Mouse (Mus musculus) frontal cortex, postnatal 14 days (tissue): Measurements from ENCODE around the gene Smg7.

ENCODE experiments used
- DNase-seq, 2 experiments: peaks; one replicate each; pipeline ENCODE4 v3.0.0; 2022; ENCODE audit warnings: low spot score in 2 of 2

Gene Smg7

GRCm38 (mm10) chr1:152840343-152840742 lies 62.1 kb downstream of the Smg7 start:
- no peak for DNase-seq

DNA sequence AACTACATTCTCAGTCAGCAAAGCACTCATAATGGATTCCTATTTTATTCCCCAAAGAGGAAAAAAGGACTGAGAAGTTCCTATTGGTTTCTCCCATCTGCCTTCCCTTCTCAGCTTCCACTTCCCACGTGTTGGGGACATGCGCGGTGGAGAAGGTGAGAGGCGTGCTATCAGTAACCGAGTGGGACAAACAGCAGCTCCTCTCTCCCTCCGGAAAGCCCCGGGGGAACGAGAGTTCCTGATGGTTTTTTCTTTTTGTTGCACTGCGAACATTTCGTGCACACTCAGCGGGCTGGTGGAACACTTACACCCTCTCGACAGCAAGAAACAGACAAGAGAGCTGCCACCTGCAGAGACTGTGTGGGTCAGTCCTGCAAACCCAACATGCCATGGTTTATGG lies 63.6 kb downstream of the Smg7 start:
- DNase-seq = no peak

DNA sequence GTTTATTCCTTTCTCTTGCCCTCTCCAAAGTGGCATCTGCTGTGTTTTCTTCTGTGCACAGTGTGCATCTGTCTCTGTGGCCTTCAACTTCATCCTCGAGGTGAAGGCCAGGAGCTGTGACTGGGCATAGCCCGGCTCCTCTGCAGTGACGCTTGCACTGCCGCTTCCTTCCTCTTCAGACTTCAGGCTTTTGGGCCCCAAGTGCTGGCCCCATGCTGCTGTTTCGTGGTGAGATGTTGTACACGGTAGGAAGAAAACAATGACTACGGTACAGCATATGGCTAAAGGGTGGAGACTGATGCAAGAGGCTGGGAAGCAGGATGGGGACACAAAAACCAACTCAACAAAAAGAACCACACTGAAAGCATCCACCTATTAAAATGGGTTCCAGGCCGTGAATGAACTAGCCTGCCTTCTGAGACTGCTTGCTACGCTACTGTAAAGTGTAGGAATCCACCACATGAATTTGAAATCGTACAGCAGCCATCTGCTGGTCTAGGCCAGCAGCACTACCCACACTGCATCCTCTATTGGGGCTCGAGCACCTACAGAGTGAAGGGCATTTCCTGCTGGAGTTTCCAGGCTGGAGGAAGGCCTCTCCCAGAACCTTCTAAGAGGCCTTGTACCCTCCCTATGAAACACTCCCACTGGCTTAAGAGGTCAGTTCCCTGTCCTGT lies 64.3 kb downstream of the Smg7 start:
- DNase-seq = no peak

GRCm38 (mm10) chr1:152835061-152835460 lies 67.4 kb downstream of the Smg7 start:
- DNase-seq = no peak

- no peak for DNase-seq
These were observed 70.1 kb downstream of the Smg7 start for GRCm38 (mm10) chr1:152832316-152832715.

DNA sequence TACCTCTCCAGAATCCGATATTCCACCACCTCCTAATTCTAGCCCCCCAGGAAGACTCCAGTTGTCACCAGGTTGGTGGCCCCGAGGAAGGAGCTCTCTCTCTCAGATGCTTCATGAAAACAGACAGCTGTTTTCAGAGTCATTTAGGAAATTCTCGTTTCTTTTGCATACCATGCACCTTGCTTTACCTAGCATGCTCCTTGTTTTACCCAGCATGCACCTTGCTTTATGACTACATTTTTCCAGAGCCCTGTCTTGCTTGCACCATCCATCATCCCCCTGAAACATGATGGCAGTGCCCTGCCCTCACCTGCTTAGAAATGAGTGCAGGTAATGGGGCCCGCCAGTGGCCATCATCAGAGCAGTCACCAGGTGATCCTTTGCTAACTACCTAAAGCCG lies 70.8 kb downstream of the Smg7 start:
- no peak for DNase-seq

DNA sequence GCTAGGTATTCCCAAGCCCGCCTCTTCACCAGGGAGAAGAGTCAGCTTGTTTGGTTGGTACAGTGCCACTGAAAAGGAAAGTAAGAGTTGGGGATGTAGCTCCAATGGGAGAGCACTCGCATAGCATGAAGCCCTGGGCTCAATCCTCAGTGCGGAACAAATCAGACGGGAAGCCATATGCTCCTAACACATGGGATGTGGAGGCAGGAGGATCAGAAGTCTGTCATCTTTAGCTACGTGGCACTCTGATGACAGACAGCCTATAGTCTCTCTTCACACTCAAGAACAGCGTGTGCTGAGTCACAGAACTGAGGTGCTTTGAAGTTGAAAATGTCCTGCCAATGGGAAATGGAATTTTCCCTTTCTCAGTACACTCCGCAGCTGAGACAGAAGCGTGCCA lies 71.4 kb downstream of the Smg7 start:
- DNase-seq = no peak

- DNase-seq = no peak
These were observed 72.4 kb downstream of the Smg7 start for GRCm38 (mm10) chr1:152830054-152830453.

DNA sequence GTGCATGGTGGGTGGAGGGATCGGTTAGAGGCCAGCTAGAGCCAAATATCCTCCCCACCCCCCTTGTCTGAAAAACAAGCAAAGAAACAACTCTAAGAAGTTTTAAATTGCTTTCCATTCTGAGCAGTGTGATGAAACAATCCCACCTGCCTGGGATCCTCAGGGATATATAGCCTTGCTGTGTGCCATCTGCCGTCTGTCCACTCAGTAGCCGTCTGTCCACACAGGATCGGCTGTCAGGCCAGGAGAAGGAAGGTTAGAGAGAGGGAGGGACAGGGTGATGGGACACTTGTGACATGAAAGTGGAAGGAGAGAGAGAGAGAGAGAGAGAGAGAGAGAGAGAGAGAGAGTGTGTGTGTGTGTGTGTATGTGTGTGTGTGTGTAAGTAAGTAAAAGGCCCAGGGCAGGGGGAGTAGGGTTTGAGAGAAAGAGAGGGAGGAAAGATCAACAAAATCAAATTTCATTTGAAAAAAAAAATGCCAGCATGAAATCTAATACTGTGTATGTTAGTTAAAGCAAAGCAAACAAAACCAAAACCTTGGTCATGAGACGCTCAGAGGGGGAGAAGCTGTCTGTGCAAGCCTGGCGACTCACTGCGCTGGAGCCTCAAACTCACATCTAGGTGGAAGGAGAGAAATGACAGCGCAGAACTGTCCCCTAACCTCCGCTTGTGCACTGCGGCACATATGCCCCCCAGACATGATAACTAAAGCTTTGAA lies 73.7 kb downstream of the Smg7 start:
- DNase-seq = no peak

- DNase-seq = no peak
These were observed 74.3 kb downstream of the Smg7 start for GRCm38 (mm10) chr1:152828168-152828567.

DNA sequence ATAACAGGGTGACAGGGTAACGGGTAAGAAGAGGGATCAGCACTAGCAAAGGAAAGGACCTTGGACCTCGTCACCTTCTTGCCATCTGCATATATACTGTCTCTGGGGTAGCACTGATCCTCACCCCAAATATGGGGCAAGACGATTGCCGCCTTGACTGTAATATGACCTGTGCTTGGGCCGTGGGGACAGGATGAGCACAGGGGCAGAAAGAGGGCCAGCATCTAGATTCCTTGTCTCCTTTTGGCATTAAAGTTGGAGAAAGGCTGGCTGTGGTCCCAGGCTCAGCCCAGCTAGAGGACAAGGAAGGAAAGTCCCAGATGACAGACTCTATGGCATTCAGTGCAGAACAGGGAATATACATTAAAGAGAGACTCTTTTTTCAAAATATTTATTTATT lies 76.0 kb downstream of the Smg7 start:
- DNase-seq = no peak

DNA sequence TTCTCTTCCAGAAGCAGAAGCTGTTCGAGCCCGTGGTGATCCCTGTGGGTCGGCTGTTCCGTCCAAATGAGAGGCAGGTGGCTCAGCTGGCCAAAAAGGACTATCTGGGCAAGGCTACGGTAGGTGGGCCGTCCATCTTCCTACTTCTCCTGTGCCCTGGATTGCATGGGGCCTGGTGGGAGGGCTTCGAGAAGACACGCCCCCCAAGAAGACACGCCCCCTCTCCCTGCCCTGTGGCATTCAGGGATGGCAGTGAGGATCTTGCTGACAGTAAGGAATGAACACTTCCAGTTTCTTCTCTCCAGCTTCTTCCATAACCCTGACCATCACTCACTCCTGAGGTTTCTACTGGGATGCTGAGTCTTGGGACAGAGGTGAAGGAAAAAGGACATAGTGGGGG lies 78.2 kb downstream of the Smg7 start:
- DNase-seq = no peak

DNA sequence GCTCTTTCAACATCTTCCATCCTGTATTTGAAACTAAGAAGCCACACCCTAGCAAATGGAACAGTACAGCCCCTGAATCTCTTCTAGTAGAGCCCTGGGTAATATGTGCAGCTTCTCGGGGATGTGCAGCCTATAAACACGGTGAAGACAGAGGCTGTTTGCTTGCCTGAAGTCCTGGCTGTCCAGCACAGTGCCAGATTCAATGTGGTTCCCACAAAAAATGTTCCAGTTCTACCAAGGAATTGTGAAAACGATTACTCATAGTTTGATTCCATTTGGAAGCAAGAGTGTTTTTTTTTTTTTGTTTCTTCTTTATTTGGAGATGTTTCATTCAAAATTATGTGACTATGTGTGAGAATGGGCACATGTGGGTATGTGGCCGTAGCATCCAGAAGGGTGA lies 80.7 kb downstream of the Smg7 start:
- no peak for DNase-seq

DNA sequence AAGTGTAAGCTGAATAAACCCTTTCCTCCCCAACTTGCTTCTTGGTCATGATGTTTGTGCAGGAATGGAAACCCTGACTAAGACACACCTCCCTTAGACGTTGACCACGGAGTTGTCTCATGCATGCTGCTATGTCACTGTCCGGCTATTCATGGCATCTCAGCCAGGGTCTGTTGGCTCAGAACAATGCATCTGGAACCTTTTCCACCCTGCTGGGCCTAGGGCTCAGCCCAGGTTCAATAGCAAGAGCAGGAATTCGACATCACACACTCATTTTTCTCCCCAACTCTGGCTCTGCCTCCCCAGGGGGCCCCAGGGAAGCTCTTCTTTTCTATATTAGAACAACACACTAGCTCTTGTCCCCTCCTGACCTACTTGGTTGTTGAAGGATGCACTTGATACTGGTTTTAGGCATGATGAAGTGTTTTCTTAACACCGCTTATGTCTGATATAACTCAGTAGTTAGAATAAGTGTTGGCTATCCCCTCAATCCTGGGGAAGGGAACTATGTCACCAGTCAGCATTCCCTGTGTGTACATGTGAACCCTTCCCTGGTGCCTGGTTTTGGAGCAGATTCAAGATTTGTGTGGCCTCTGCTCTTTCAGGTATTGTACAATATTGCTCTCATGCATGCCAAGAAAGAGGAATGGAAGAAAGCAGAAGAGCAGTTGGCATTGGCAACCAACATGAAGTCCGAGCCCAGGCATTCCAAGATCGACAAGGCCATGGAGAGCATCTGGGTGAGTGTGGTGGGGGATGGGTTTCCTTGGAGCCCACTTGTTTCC lies 81.3 kb downstream of the Smg7 start:
- DNase-seq = no peak

GRCm38 (mm10) chr1:152819558-152819957 lies 82.9 kb downstream of the Smg7 start:
- DNase-seq = no peak

DNA sequence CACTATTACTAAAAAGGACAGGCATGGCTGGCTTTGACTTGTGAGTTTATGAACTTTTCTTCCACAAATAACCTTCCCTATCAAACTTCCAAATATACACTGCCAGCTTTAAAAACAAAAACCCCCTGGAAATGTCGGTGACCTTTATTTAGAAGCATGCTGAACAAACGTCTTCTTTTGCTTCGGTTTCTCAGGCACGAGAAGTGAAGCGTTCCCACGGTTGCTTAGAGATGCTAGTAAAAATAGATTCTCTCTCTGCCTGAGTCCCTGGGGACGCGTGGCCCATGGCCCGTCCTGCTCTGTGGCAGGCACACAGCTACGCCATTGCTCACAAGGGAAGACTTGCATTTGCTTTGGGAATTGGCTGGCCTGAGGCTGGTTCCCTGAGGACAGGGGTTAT lies 84.7 kb downstream of the Smg7 start:
- no peak for DNase-seq

DNA sequence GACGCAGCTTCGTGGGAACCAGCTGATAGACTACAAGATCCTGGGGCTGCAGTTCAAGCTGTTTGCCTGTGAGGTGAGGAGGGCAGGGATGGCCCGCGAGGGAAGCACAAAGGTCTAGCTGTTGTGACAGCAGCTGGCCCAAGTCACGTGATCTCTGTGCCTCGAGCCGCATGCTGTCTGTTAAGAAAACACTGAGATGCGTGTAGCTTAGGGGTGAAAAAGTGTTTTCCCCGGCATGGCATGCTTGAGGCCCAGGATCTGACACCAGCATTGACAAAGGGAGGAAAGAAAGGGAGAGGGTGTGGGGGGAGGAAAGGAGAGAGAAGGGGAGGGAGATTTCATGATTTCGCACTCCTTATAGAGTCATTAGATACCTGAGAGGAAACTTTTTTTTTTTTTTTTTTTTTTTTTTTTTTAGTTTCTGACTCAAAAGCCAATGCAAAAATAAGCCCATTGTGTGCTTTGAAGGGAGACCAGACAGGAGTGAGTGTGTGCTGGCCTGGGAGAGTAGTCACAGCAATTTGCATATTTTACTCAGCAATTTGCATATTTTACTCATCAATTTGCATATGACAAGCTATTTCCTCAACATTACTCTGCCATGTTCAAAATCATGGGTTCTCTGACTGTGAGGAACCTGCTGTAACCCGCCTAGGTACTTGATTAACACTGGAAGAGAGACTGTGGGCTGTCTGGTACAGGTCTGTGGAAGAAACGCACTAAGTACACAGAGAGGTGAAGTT lies 85.2 kb downstream of the Smg7 start:
- DNase-seq = no peak

- no peak for DNase-seq
These were observed 87.2 kb downstream of the Smg7 start for GRCm38 (mm10) chr1:152815265-152815701.

DNA sequence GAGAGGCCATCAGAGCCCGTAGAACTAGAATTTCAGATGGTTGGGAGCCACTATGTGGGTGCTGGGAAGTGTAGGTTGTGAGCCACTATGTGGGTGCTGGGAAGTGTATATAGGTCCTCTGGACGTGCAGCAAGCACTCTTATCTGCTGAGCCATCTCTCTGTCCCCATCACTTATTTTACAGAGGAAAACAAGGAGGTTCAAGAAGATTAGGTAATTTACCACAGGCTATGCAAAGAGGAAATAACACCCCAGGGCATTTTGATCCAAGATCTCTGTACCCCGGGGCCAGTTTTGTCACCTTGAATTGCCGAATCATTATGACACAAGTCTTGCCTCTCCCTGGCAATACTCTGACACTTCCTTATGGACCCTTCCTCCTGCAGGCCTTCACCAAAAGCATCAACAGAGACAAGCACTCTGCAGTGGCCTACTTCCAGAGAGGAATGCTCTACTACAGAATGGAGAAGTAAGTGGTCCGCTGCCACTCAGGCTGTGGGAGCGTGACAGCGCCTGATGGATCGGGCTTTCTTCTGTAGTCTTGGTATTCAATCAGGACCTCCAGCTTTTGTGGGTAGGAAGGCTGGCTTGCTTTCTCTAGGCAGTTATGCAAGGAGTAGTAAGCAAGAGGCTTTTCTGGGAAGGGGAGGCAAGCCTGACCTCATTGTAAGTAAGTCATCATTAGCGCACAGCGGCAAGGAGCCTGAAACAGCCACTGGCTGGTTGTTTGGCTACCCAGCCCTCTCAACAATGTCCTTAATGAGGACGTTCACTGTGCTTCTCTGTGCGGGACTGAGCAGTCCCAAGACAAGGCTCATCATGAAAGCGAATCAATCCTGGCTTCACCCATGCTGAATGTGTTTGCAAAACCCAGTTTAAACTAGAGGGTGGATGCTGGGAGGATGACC lies 91.7 kb downstream of the Smg7 start:
- DNase-seq = no peak

DNA sequence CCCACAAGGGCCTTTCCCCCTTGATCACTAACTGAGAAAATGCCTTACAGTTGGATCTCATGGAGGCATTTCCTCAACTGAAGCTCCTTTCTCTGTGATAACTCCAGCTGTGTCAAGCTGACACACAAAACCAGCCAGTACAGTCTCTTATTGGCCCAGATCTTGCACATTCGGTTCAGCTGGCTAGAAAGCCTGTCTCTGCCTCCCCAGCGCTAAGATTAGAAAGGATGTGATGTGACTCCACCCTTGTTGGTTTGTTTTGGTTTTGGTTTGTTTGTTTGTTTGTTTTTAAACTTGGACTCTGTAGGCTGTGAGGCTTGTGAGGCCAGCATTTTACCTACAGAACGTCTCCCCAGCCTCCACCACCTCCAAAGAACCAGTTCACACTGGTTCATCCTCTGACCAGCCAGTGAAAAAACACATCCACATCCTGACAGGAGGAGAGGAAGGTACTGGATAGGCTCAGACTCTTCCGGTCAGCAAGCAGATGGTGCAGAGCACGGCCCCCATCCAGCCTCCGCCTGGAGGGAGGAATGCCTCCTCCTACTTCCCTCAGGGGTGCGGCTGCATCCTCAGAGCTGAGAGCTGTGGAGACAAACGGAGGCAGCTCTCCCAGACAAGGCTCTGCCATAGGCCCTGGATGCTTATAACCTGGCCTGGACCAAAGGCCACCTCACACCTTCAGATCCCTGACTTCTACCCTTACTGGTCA lies 92.7 kb downstream of the Smg7 start:
- no peak for DNase-seq

- DNase-seq = no peak
These were observed 94.1 kb downstream of the Smg7 start for GRCm38 (mm10) chr1:152808392-152808680.
